Mouse (Mus musculus) kidney, postnatal 4 days (tissue): ENCODE measurements at regions not wholly inside any gene's neighbourhood (a gene's known extent, or its start where the extent isn't known, plus 50 kb on each side); places are given as distances from the start of the nearest gene placed in this dataset.

Source experiments
- DNase-seq, 2 experiments: peaks; one replicate each; pipeline ENCODE4 v3.0.0; 2021; ENCODE audit warnings: mixed read lengths in 2 of 2

GRCm38 (mm10) chr13:43972906-43973305 is 188.3 kb downstream of the Cd83 start:
- DNase-seq: no peak

GRCm38 (mm10) chr13:43975281-43975680 is 190.7 kb downstream of the Cd83 start:
- DNase-seq: no peak

- DNase-seq: no peak
Observed at GRCm38 (mm10) chr13:43975801-43976200, 191.2 kb downstream of the Cd83 start.

- no peak for DNase-seq
Observed at GRCm38 (mm10) chr13:43976676-43977075, 192.1 kb downstream of the Cd83 start.

- DNase-seq: no peak
Observed at GRCm38 (mm10) chr13:43987338-43987737, 202.8 kb downstream of the Cd83 start.

GRCm38 (mm10) chr13:43988421-43988820 is 203.8 kb downstream of the Cd83 start:
- DNase-seq: no peak

GRCm38 (mm10) chr13:43990281-43991101 is 205.9 kb downstream of the Cd83 start:
- DNase-seq: peak; percentile 16 to 23

- DNase-seq: peak; percentile 78 to 87
Observed at GRCm38 (mm10) chr13:43991774-43992173, 207.2 kb downstream of the Cd83 start.

- DNase-seq: no peak
Observed at GRCm38 (mm10) chr13:43992968-43993367, 208.4 kb downstream of the Cd83 start.

GRCm38 (mm10) chr13:43994361-43994760 is 209.8 kb downstream of the Cd83 start:
- DNase-seq: no peak

- peak; percentile 18 to 49 for DNase-seq
Observed at GRCm38 (mm10) chr13:43995623-43996022, 211.0 kb downstream of the Cd83 start.

GRCm38 (mm10) chr13:44001861-44002545 is 217.4 kb downstream of the Cd83 start:
- no peak for DNase-seq

GRCm38 (mm10) chr13:44012868-44013267 is 228.3 kb downstream of the Cd83 start:
- DNase-seq: no peak

- DNase-seq: no peak
Observed at GRCm38 (mm10) chr13:44018489-44019303, 234.1 kb downstream of the Cd83 start.

- no peak for DNase-seq
Observed at GRCm38 (mm10) chr13:44019304-44019583, 234.7 kb downstream of the Cd83 start.

GRCm38 (mm10) chr13:44020851-44021250 is 236.3 kb downstream of the Cd83 start:
- DNase-seq: no peak

GRCm38 (mm10) chr13:44022106-44022505 is 237.5 kb downstream of the Cd83 start:
- DNase-seq: no peak

- peak; percentile 61 to 70 for DNase-seq
Observed at GRCm38 (mm10) chr13:44024612-44025011, 240.0 kb downstream of the Cd83 start.

GRCm38 (mm10) chr13:44026321-44027255 is 242.0 kb downstream of the Cd83 start:
- peak; percentile 37 to 65 for DNase-seq

- DNase-seq: no peak
Observed at GRCm38 (mm10) chr13:44028081-44028480, 243.5 kb downstream of the Cd83 start.

GRCm38 (mm10) chr13:44030590-44030989 is 246.0 kb downstream of the Cd83 start:
- no peak for DNase-seq

- no peak for DNase-seq
Observed at GRCm38 (mm10) chr13:44037774-44038294, 253.3 kb downstream of the Cd83 start.
